Mouse (Mus musculus) spleen, adult 2 months (tissue): ENCODE measurements at regions not wholly inside any gene's neighbourhood (a gene's known extent, or its start where the extent isn't known, plus 50 kb on each side); places are given as distances from the start of the nearest gene placed in this dataset.

Experiments
- CTCF ChIP-seq: fragments of 200-500 bp; IDR thresholded peaks from 2 replicates; pipeline ENCODE4 v1.5.1; 2011; ENCODE audit warnings: mild to moderate bottlenecking, inconsistent platforms; ENCODE audit not compliant: insufficient read depth, insufficient read length, insufficient replicate concordance; ENCODE audit errors: extremely low read depth
- POLR2A ChIP-seq: fragments of 200-500 bp; IDR thresholded peaks from 2 replicates; pipeline ENCODE4 v1.6.1; 2011; ENCODE audit warnings: low read depth, low read length, inconsistent platforms

DNA sequence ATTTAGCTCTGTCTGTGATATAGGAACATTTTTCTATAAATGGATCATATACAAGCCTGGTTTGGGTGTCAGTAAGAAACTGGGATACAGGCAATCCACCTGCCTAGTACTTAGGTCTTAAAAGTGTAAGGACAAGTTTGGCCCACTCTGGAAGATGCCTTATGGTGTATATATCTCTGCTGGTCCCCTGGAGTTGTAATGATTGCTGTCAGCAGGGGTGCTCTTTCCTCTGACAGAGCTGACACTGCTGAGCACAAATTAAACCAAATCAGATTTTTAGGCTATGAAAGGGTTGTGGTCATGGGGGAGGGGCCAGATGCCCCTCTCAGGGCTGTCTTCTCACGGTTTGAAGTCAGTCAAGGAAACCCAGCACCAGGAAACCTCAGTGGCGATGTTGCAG lies 141.7 kb downstream of the Samd5 start:
- TF ChIP-seq CTCF (no peak), POLR2A (no peak)
